Mouse (Mus musculus) spleen, adult 2 months (tissue): ENCODE measurements around the gene Snrnp25.

ENCODE experiments used
- CTCF ChIP-seq: fragments of 200-500 bp; IDR thresholded peaks from 2 replicates; pipeline ENCODE4 v1.5.1; 2011; ENCODE audit warnings: mild to moderate bottlenecking, inconsistent platforms; ENCODE audit not compliant: insufficient read depth, insufficient read length, insufficient replicate concordance; ENCODE audit errors: extremely low read depth
- POLR2A ChIP-seq: fragments of 200-500 bp; IDR thresholded peaks from 2 replicates; pipeline ENCODE4 v1.6.1; 2011; ENCODE audit warnings: low read depth, low read length, inconsistent platforms

DNA sequence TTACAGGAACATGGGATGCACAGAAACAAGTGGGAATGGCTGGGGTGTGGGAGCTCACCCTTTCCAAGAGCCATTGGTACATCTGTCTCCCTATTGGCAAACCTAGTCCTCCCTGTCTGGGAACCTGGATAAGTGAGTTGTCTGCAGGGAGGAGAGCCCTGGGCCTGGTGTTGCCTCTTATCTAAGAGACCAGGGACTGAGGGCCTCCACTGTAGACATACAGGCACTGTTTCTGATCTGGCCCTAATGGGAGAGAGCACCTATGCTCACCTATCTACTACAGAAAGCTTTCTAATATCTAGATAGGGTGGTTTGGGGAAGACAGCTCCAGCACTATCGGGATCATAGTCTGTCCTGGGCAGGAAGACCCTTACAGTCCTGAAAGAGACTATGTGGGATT, 50.9 kb downstream of the Snrnp25 start:
- TF ChIP-seq POLR2A (no peak), CTCF (no peak)
